12 mouse cellular contexts compared by ENCODE assay signal in genomic region chr11:77884524-77885245, GRCm38 (mm10). TPM values are rescaled to one million over a fixed set of nuclear protein-coding genes. Genes with fewer than 3 reads are reported as not detected.
DNase-seq lines count a peak whose midpoint lies in the region; ATAC-seq and TF ChIP-seq lines count a peak whose summit lies in the region.
"Had no signal": no experiment of that assay in that cellular context is flagged by ENCODE, and none has a peak within 500 bp of the region (broad histone marks: within the 10 kb centered on the region; RNA-seq: fewer than 3 reads in every experiment).

No protein-coding gene starts in this region.

- no peak overlapping the region for H3K4me2 ChIP-seq in intestine, postnatal 0 days (replicated peaks; ENCODE audit: low read depth)
- H3K4me2 ChIP-seq in neural tube, embryonic 13.5 days, result no peak overlapping the region

- H3K9ac ChIP-seq in intestine, postnatal 0 days (ENCODE audit: low read depth, low read length), result no peak overlapping the region
- H3K9ac ChIP-seq in neural tube, embryonic 13.5 days, result peak overlapping the region; percentile 51

- TF ChIP-seq CTCF in intestine, postnatal 0 days (IDR thresholded peaks at IDR 0.05; ENCODE audit: low read depth), result no peak

- no peak overlapping the region for H3K4me3 ChIP-seq in intestine, postnatal 0 days (ENCODE audit: low read depth, low read length)
- no peak overlapping the region for H3K4me3 ChIP-seq in neural tube, embryonic 13.5 days

- no peak overlapping the region for H3K27ac ChIP-seq in intestine, postnatal 0 days (ENCODE audit: low read depth, low read length)
- H3K27ac ChIP-seq in neural tube, embryonic 13.5 days (replicated peaks), result peak overlapping the region; percentile 88

- H3K9me3 ChIP-seq in intestine, postnatal 0 days (ENCODE audit: control insufficient read depth), result no peaks in the 10 kb centered on the region
- no peaks in the 10 kb centered on the region for H3K9me3 ChIP-seq in neural tube, embryonic 13.5 days

- DNase-seq in embryo, embryonic 10 days (ENCODE audit: low spot score), result peak; percentile 35
- no peak for DNase-seq in embryo, embryonic 10.5 days (ENCODE audit: low spot score)
- DNase-seq in kidney, adult 9 months, result peak; percentile 60
- DNase-seq in kidney, postnatal 10 days, result no peak
- DNase-seq in layer of hippocampus, adult 11-12 months (ENCODE audit: low spot score), result no peak
- no peak for DNase-seq in left cerebral cortex, postnatal 36 days (ENCODE audit: low spot score in 2 of 2)
- DNase-seq: cerebellum, postnatal 25 days had no signal

- 38% methylated on average over 10 of the region's 10 CpGs for WGBS in intestine, postnatal 0 days
- 25% methylated on average over 10 of the region's 10 CpGs for WGBS in neural tube, embryonic 13.5 days

- H3K36me3 ChIP-seq in intestine, postnatal 0 days (ENCODE audit: control insufficient read depth, insufficient read depth), result peaks cover 7% of the 10 kb centered on the region; the same call in 1 of the 2 replicates
- H3K36me3 ChIP-seq in neural tube, embryonic 13.5 days, result no peaks in the 10 kb centered on the region

- H3K27me3 ChIP-seq in intestine, postnatal 0 days (replicated peaks; ENCODE audit: control insufficient read depth, insufficient read depth, low read length), result no peaks in the 10 kb centered on the region
- peaks cover 58% of the 10 kb centered on the region for H3K27me3 ChIP-seq in neural tube, embryonic 13.5 days

- H3K4me1 ChIP-seq in intestine, postnatal 0 days (replicated peaks; ENCODE audit: control insufficient read depth, insufficient read depth, low read length), result no peaks in the 10 kb centered on the region
- H3K4me1 ChIP-seq in neural tube, embryonic 13.5 days (replicated peaks), result peaks cover 70% of the 10 kb centered on the region

- ATAC-seq in intestine, postnatal 0 days, result peak; percentile 39; the same call in 1 of the 2 replicates
- no peak for ATAC-seq in neural tube, embryonic 13.5 days (ENCODE audit: low read depth)
- ATAC-seq: lung, postnatal 0 days had no signal

- intact Hi-C loops in left cerebral cortex, postnatal 36 days (cut with DNase I), result loop anchor here (5.0 kb wide), 1 partner anchor 32 kb away; no protein-coding TSS in a partner anchor

RNA-seq across cellular contexts. Expression of gene Pipox, which starts 9.2 kb away (rescaled TPM):
- polyA plus RNA-seq in intestine, postnatal 0 days (2015; fragmentation: Nextera tagmentation; extraction: Ambion mirVana), result 45.7 and 57.1 TPM in 2 replicates
- 4.1 and 6.1 TPM in 2 replicates for polyA plus RNA-seq in neural tube, embryonic 13.5 days (2015; fragmentation: Nextera tagmentation; extraction: Ambion mirVana)
- 1 to 10 TPM in 1 of 2 experiments, under 1 TPM in 1; 0.25 to 1.4 TPM for total RNA-seq in left cerebral cortex, postnatal 36 days (2021)
- total RNA-seq: hematopoietic stem cell, adult 5-6 weeks had no signal

RNA-seq across cellular contexts. Expression of gene Sez6, which starts 45.9 kb away (rescaled TPM):
- polyA plus RNA-seq in intestine, postnatal 0 days (2015; fragmentation: Nextera tagmentation; extraction: Ambion mirVana), result 0.77 and 0.80 TPM in 2 replicates
- 95.2 and 104 TPM in 2 replicates for polyA plus RNA-seq in neural tube, embryonic 13.5 days (2015; fragmentation: Nextera tagmentation; extraction: Ambion mirVana)
- total RNA-seq in left cerebral cortex, postnatal 36 days (2021), result 100 to 1,000 TPM; 150 to 165 TPM
- total RNA-seq: hematopoietic stem cell, adult 5-6 weeks had no signal
- polyA plus RNA-seq: spleen, adult 2 months had no signal

Comparison
In these comparisons a context has a peak if more than half of its experiments do, and no peak if none do; other contexts are left out.
1. DNase-seq: peak in embryo, embryonic 10 days (single experiment) and kidney, adult 9 months (single experiment); none in embryo, embryonic 10.5 days (single experiment), kidney, postnatal 10 days (single experiment), layer of hippocampus, adult 11-12 months (single experiment) and left cerebral cortex, postnatal 36 days (0 of 2).
2. RNA of gene Sez6, which starts 45.9 kb away (polyA plus RNA-seq): 95.2 to 104 TPM in neural tube, embryonic 13.5 days; 0.77 to 0.80 TPM in intestine, postnatal 0 days; every median in the first group is over 10 times any median in the second.